Mouse (Mus musculus) liver, embryonic 14.5 days (tissue): ENCODE results near the gene Abraxas2. TPM values are rescaled to one million over a fixed set of nuclear protein-coding genes. Genes with fewer than 3 reads are reported as not detected.

Experiments
- ATAC-seq: fragments of 200-750 bp; cut with Nextera tagmentation; 2 replicates; pipeline ENCODE4 v1.8.0; 2017; ENCODE audit warnings: moderate number of reproducible peaks, mild to moderate bottlenecking, moderate library complexity; ENCODE audit not compliant: insufficient read depth
- DNase-seq, 3 experiments: peaks; one replicate each; pipeline ENCODE4 v3.0.0-alpha.2; 2012 to 2013; ENCODE audit warnings: low read depth in 3 of 3, low spot score in 3 of 3
- H3K27ac ChIP-seq: fragments of 300-500 bp; sonication (generic); 2 replicates; pipeline ENCODE4 v1.5.1; 2014; ENCODE audit warnings: moderate library complexity, mild to moderate bottlenecking, control low read depth, inconsistent platforms
- H3K27me3 ChIP-seq: fragments of 300-500 bp; sonication (generic); 2 replicates; pipeline ENCODE4 v1.6.1; 2014; ENCODE audit warnings: mild to moderate bottlenecking, low read length, moderate library complexity; ENCODE audit not compliant: control insufficient read depth, insufficient read depth
- H3K36me3 ChIP-seq: fragments of 300-500 bp; sonication (generic); replicated peaks from 2 replicates; pipeline ENCODE4 v1.6.1; 2014; ENCODE audit warnings: low read depth; ENCODE audit not compliant: control insufficient read depth, insufficient read depth
- H3K4me1 ChIP-seq, 2 experiments: fragments of 200-500 bp in 1 of 2; fragments of 300-500 bp in 1 of 2; sonication (generic) in 1 of 2; replicated peaks; 2 replicates each; pipeline ENCODE4 v1.6.1; 2012 to 2014; ENCODE audit warnings: antibody characterized with exemption in 1 of 2, inconsistent platforms in 1 of 2, low read length in 1 of 2; ENCODE audit not compliant: control insufficient read depth in 2 of 2, insufficient read depth in 2 of 2
- H3K4me2 ChIP-seq: fragments of 300-500 bp; sonication (generic); 2 replicates; pipeline ENCODE4 v1.6.1; 2014; ENCODE audit warnings: low read depth, mild to moderate bottlenecking, control low read depth, moderate library complexity
- H3K4me3 ChIP-seq, 2 experiments: fragments of 200-500 bp in 1 of 2; fragments of 300-500 bp in 1 of 2; sonication (generic) in 1 of 2; 2 replicates each; pipeline ENCODE4 v1.5.1; 2012 to 2014; ENCODE audit warnings: low read depth in 2 of 2, low read length in 2 of 2, mild to moderate bottlenecking in 2 of 2, control low read depth in 1 of 2, inconsistent platforms in 1 of 2, moderate library complexity in 1 of 2; ENCODE audit not compliant: insufficient read depth in 1 of 2
- H3K9ac ChIP-seq: fragments of 300-500 bp; sonication (generic); replicated peaks from 2 replicates; pipeline ENCODE4 v1.6.1; 2014; ENCODE audit warnings: mild to moderate bottlenecking, control low read depth, moderate library complexity
- H3K9me3 ChIP-seq: fragments of 300-500 bp; sonication (generic); 2 replicates; pipeline ENCODE4 v1.6.1; 2016; ENCODE audit warnings: low read length, mixed read lengths; ENCODE audit not compliant: control insufficient read depth
- CTCF ChIP-seq: IDR thresholded peaks from 2 replicates; pipeline ENCODE4 v1.5.1; 2016; ENCODE audit warnings: antibody characterized with exemption, low read depth, control low read depth
- EP300 ChIP-seq: IDR thresholded peaks from 2 replicates; pipeline ENCODE4 v1.6.1; 2016; ENCODE audit warnings: antibody characterized with exemption, low read depth
- WGBS: fragments of 180-500 bp; shearing (Covaris S2); extraction: QIAGEN DNeasy Blood & Tissue Kit; methylation state at CpG from one replicate; pipeline ENCODE4 v1.1.7; 2014; ENCODE audit not compliant: insufficient replicate concordance; 5-methylcytosine and 5-hydroxymethylcytosine counted together
- polyA plus RNA-seq, 2 experiments: library from polyadenylated mRNA; depleted of rRNA in 1 of 2; stranded (reverse) in 1 of 2; unstranded in 1 of 2; fragments of >200 nt; fragmentation: Nextera tagmentation in 1 of 2; extraction: Ambion mirVana in 1 of 2; gene quantifications; 2 replicates each; pipeline versions ENCODE4 v1.2.1 to v1.2.3; 2012 to 2014

The Abraxas2 gene
- polyA plus RNA-seq, 2 experiments, result 7.4 to 10.7 TPM

GRCm38 (mm10) chr7:132824346-132825022, 34.5 kb upstream of the Abraxas2 start:
- peak; percentile 45; the same call in 1 of the 2 replicates for ATAC-seq
- 15% methylated on average over 1 of the region's 1 CpGs for WGBS
- H3K4me2 ChIP-seq, result no peak overlapping the region

GRCm38 (mm10) chr7:132830955-132831354, 28.1 kb upstream of the Abraxas2 start:
- Histone ChIP-seq H3K36me3 (peaks cover 3% of the 10 kb centered on the region; the same call in 1 of the 2 replicates), H3K9ac (no peak overlapping the region), H3K4me1 (no peaks in the 10 kb centered on the region), H3K27ac (no peak overlapping the region), H3K4me3 (no peak overlapping the region), H3K4me2 (no peak overlapping the region), H3K27me3 (no peaks in the 10 kb centered on the region), H3K9me3 (no peaks in the 10 kb centered on the region)
- 79% methylated on average over 4 of the region's 4 CpGs for WGBS
- no peak for DNase-seq
- TF ChIP-seq EP300 (no peak), CTCF (no peak)
- ATAC-seq, result no peak

More at GRCm38 (mm10) chr7:132824346-132825022, 34.5 kb upstream of the Abraxas2 start:
- no peak for TF ChIP-seq EP300
- TF ChIP-seq CTCF, result no peak
- H3K27me3 ChIP-seq, result no peaks in the 10 kb centered on the region
- H3K4me1 ChIP-seq, result no peaks in the 10 kb centered on the region
- H3K27ac ChIP-seq, result no peak overlapping the region
- no peaks in the 10 kb centered on the region for H3K36me3 ChIP-seq
- no peaks in the 10 kb centered on the region for H3K9me3 ChIP-seq
- no peak for DNase-seq
- H3K9ac ChIP-seq, result no peak overlapping the region
- H3K4me3 ChIP-seq, result no peak overlapping the region

- no peaks in the 10 kb centered on the region for H3K27me3 ChIP-seq
- H3K9me3 ChIP-seq, result no peaks in the 10 kb centered on the region
- H3K36me3 ChIP-seq, result no peaks in the 10 kb centered on the region; the same call in 1 of the 2 replicates
- no peak overlapping the region for H3K9ac ChIP-seq
- 56% methylated on average over 5 of the region's 5 CpGs for WGBS
- DNase-seq (no peak), ATAC-seq (no peak)
- H3K27ac ChIP-seq, result no peak overlapping the region
- no peak overlapping the region for H3K4me2 ChIP-seq
- no peak overlapping the region for H3K4me3 ChIP-seq
- no peak for TF ChIP-seq CTCF
- TF ChIP-seq EP300, result no peak
- no peaks in the 10 kb centered on the region for H3K4me1 ChIP-seq
Measured at GRCm38 (mm10) chr7:132841287-132841686, 17.7 kb upstream of the Abraxas2 start.

- Histone ChIP-seq H3K27me3 (no peaks in the 10 kb centered on the region), H3K4me1 (no peaks in the 10 kb centered on the region), H3K27ac (no peak overlapping the region), H3K4me3 (no peak overlapping the region), H3K4me2 (no peak overlapping the region), H3K9me3 (no peaks in the 10 kb centered on the region), H3K36me3 (no peaks in the 10 kb centered on the region; the same call in 1 of the 2 replicates), H3K9ac (no peak overlapping the region)
- TF ChIP-seq CTCF, result no peak
- TF ChIP-seq EP300, result no peak
- 66% methylated on average over 1 of the region's 1 CpGs for WGBS
- ATAC-seq, result no peak
- DNase-seq, result no peak
Measured at GRCm38 (mm10) chr7:132842455-132842854, 16.6 kb upstream of the Abraxas2 start.

GRCm38 (mm10) chr7:132843152-132843551, 15.9 kb upstream of the Abraxas2 start:
- Histone ChIP-seq H3K4me1 (no peaks in the 10 kb centered on the region), H3K27me3 (no peaks in the 10 kb centered on the region), H3K27ac (no peak overlapping the region), H3K36me3 (no peaks in the 10 kb centered on the region; the same call in 1 of the 2 replicates), H3K9ac (no peak overlapping the region), H3K4me2 (no peak overlapping the region), H3K9me3 (no peaks in the 10 kb centered on the region), H3K4me3 (no peak overlapping the region)
- WGBS, result 70% methylated on average over 3 of the region's 3 CpGs
- TF ChIP-seq CTCF (no peak), EP300 (no peak)
- no peak for ATAC-seq
- DNase-seq, result no peak
